21 mouse cellular contexts compared by ENCODE assay signal in genomic region chr3:94650409-94650808, GRCm38 (mm10). TPM values are rescaled to one million over a fixed set of nuclear protein-coding genes. Genes with fewer than 3 reads are reported as not detected.
A peak's percentile ranks its signal among the peaks of the same experiment; 100 is the strongest.
DNase-seq lines count a peak whose midpoint lies in the region; ATAC-seq and TF ChIP-seq lines count a peak whose summit lies in the region.
"Had no signal": no experiment of that assay in that cellular context is flagged by ENCODE, and none has a peak within 500 bp of the region (broad histone marks: within the 10 kb centered on the region; RNA-seq: fewer than 3 reads in every experiment).

No protein-coding gene starts in this region.

- no peaks in the 10 kb centered on the region for H3K36me3 ChIP-seq in intestine, embryonic 16.5 days (ENCODE audit: control insufficient read depth, insufficient read depth, low read length)
- no peaks in the 10 kb centered on the region for H3K36me3 ChIP-seq in intestine, embryonic 15.5 days
- no peaks in the 10 kb centered on the region for H3K36me3 ChIP-seq in intestine, postnatal 0 days (ENCODE audit: control insufficient read depth, insufficient read depth)
- H3K36me3 ChIP-seq in lung, postnatal 0 days (ENCODE audit: insufficient read depth, low read length), result no peaks in the 10 kb centered on the region
- no peaks in the 10 kb centered on the region for H3K36me3 ChIP-seq in forebrain, postnatal 0 days (ENCODE audit: insufficient read depth)
- H3K36me3 ChIP-seq: embryonic facial prominence, embryonic 12.5 days; hindbrain, embryonic 13.5 days had no signal

- no peak overlapping the region for H3K4me3 ChIP-seq in intestine, embryonic 16.5 days (ENCODE audit: low read length)
- H3K4me3 ChIP-seq in intestine, embryonic 15.5 days (replicated peaks), result no peak overlapping the region
- no peak overlapping the region for H3K4me3 ChIP-seq in intestine, postnatal 0 days (ENCODE audit: low read depth, low read length)
- no peak overlapping the region for H3K4me3 ChIP-seq in lung, postnatal 0 days (ENCODE audit: low read depth, low read length)
- no peak overlapping the region for H3K4me3 ChIP-seq in forebrain, postnatal 0 days (ENCODE audit: low read depth, low read length)
- H3K4me3 ChIP-seq: embryonic facial prominence, embryonic 12.5 days; hindbrain, embryonic 13.5 days had no signal

- 63% methylated on average over 7 of the region's 7 CpGs for whole genome bisulfite sequencing in intestine, embryonic 16.5 days
- 64% methylated on average over 7 of the region's 7 CpGs for WGBS in intestine, embryonic 15.5 days
- WGBS in intestine, postnatal 0 days, result 32% methylated on average over 7 of the region's 7 CpGs
- WGBS in lung, postnatal 0 days, result 49% methylated on average over 7 of the region's 7 CpGs
- WGBS in forebrain, postnatal 0 days, result 79% methylated on average over 7 of the region's 7 CpGs

- H3K4me1 ChIP-seq in intestine, embryonic 16.5 days (ENCODE audit: control insufficient read depth, insufficient read depth, low read length), result peaks cover 24% of the 10 kb centered on the region
- H3K4me1 ChIP-seq in intestine, embryonic 15.5 days (replicated peaks), result peaks cover 20% of the 10 kb centered on the region
- H3K4me1 ChIP-seq in intestine, postnatal 0 days (replicated peaks; ENCODE audit: control insufficient read depth, insufficient read depth, low read length), result peaks cover 12% of the 10 kb centered on the region
- H3K4me1 ChIP-seq in lung, postnatal 0 days (ENCODE audit: insufficient read depth, low read depth, low read length), result no peaks in the 10 kb centered on the region; the same call in 1 of the 2 replicates
- no peaks in the 10 kb centered on the region for H3K4me1 ChIP-seq in forebrain, postnatal 0 days (ENCODE audit: insufficient read depth)

- TF ChIP-seq EP300 in lung, postnatal 0 days (IDR thresholded peaks at IDR 0.05), result peak; percentile 91

- no peak overlapping the region for H3K9ac ChIP-seq in intestine, embryonic 16.5 days (ENCODE audit: low read depth, low read length)
- H3K9ac ChIP-seq in intestine, embryonic 15.5 days, result no peak overlapping the region
- H3K9ac ChIP-seq in intestine, postnatal 0 days (ENCODE audit: low read depth, low read length), result no peak overlapping the region
- no peak overlapping the region for H3K9ac ChIP-seq in lung, postnatal 0 days (replicated peaks; ENCODE audit: low read depth)
- no peak overlapping the region for H3K9ac ChIP-seq in forebrain, postnatal 0 days
- H3K9ac ChIP-seq: embryonic facial prominence, embryonic 12.5 days; hindbrain, embryonic 13.5 days had no signal

- H3K27me3 ChIP-seq in intestine, embryonic 16.5 days (replicated peaks; ENCODE audit: control insufficient read depth, insufficient read depth, low read length), result no peaks in the 10 kb centered on the region
- no peaks in the 10 kb centered on the region for H3K27me3 ChIP-seq in intestine, embryonic 15.5 days (replicated peaks)
- H3K27me3 ChIP-seq in intestine, postnatal 0 days (replicated peaks; ENCODE audit: control insufficient read depth, insufficient read depth, low read length), result no peaks in the 10 kb centered on the region
- H3K27me3 ChIP-seq in lung, postnatal 0 days (replicated peaks; ENCODE audit: insufficient read depth, low read length), result no peaks in the 10 kb centered on the region
- no peaks in the 10 kb centered on the region for H3K27me3 ChIP-seq in forebrain, postnatal 0 days (ENCODE audit: insufficient read depth, low read length)
- H3K27me3 ChIP-seq: embryonic facial prominence, embryonic 12.5 days; hindbrain, embryonic 13.5 days had no signal

- H3K4me2 ChIP-seq in intestine, embryonic 16.5 days (ENCODE audit: low read depth, low read length), result 0 out of 2 replicates have a peak overlapping the region, but pooled peaks have one; percentile 10
- H3K4me2 ChIP-seq in intestine, embryonic 15.5 days (replicated peaks), result no peak overlapping the region
- peak overlapping the region; percentile 32; the same call in 1 of the 2 replicates for H3K4me2 ChIP-seq in intestine, postnatal 0 days (replicated peaks; ENCODE audit: low read depth)
- H3K4me2 ChIP-seq in lung, postnatal 0 days (replicated peaks; ENCODE audit: low read depth, low read length), result no peak overlapping the region
- no peak overlapping the region for H3K4me2 ChIP-seq in forebrain, postnatal 0 days (ENCODE audit: low read depth)
- H3K4me2 ChIP-seq: embryonic facial prominence, embryonic 12.5 days; hindbrain, embryonic 13.5 days had no signal

- ATAC-seq in intestine, embryonic 16.5 days, result peak; percentile 7; the same call in 1 of the 2 replicates
- ATAC-seq in intestine, embryonic 15.5 days, result no peak
- ATAC-seq in intestine, postnatal 0 days, result peak; percentile 25; the same call in 1 of the 2 replicates
- peak; percentile 86 for ATAC-seq in lung, postnatal 0 days
- ATAC-seq in forebrain, postnatal 0 days, result no peak
- ATAC-seq: midbrain, embryonic 16.5 days had no signal

- DNase-seq in 3134 (ENCODE audit: extremely low read depth, insufficient read length, low spot score), result peak; percentile 29
- peak; percentile 93 for DNase-seq in lung, postnatal 0 days (ENCODE audit: low spot score)
- no peak for DNase-seq in forebrain, postnatal 0 days
- no peak for DNase-seq in layer of hippocampus, adult 11-12 months (ENCODE audit: low spot score)
- DNase-seq in c-Kit-positive CD71-positive TER-119-positive erythroid progenitor cells, embryonic 14.5 days (ENCODE audit: low spot score), result no peak
- DNase-seq: cerebellum, postnatal 25 days; gastrocnemius, postnatal 25 days had no signal

- H3K27ac ChIP-seq in intestine, embryonic 16.5 days (ENCODE audit: low read length), result no peak overlapping the region
- no peak overlapping the region for H3K27ac ChIP-seq in intestine, embryonic 15.5 days
- H3K27ac ChIP-seq in intestine, postnatal 0 days (ENCODE audit: low read depth, low read length), result no peak overlapping the region
- peak overlapping the region; percentile 91 for H3K27ac ChIP-seq in lung, postnatal 0 days (ENCODE audit: low read length)
- H3K27ac ChIP-seq in forebrain, postnatal 0 days (ENCODE audit: low read depth, low read length), result no peak overlapping the region
- H3K27ac ChIP-seq: embryonic facial prominence, embryonic 12.5 days; hindbrain, embryonic 13.5 days; macrophage had no signal

- TF ChIP-seq CTCF in intestine, postnatal 0 days (IDR thresholded peaks at IDR 0.05; ENCODE audit: low read depth), result no peak
- no peak for TF ChIP-seq CTCF in lung, postnatal 0 days (IDR thresholded peaks at IDR 0.05)
- TF ChIP-seq CTCF in forebrain, postnatal 0 days (IDR thresholded peaks at IDR 0.05; ENCODE audit: low read depth), result no peak

- no peaks in the 10 kb centered on the region for H3K9me3 ChIP-seq in intestine, embryonic 16.5 days (ENCODE audit: control insufficient read depth, low read length)
- H3K9me3 ChIP-seq in intestine, embryonic 15.5 days, result no peaks in the 10 kb centered on the region
- H3K9me3 ChIP-seq in intestine, postnatal 0 days (ENCODE audit: control insufficient read depth), result no peaks in the 10 kb centered on the region
- H3K9me3 ChIP-seq in lung, postnatal 0 days (ENCODE audit: low read length), result no peaks in the 10 kb centered on the region
- no peaks in the 10 kb centered on the region for H3K9me3 ChIP-seq in forebrain, postnatal 0 days (ENCODE audit: low read length)
- H3K9me3 ChIP-seq: embryonic facial prominence, embryonic 12.5 days; G1E; hindbrain, embryonic 13.5 days had no signal

RNA-seq across cellular contexts. Expression of gene Gm10972, which starts 7.5 kb away (rescaled TPM):
- not detected in 2 replicates for polyA plus RNA-seq in intestine, embryonic 16.5 days (2015; fragmentation: Nextera tagmentation; extraction: Ambion mirVana)
- polyA plus RNA-seq in intestine, embryonic 15.5 days (2015; fragmentation: Nextera tagmentation; extraction: Ambion mirVana), result not detected in 2 replicates
- not detected in 2 replicates for polyA plus RNA-seq in intestine, postnatal 0 days (2015; fragmentation: Nextera tagmentation; extraction: Ambion mirVana)
- not detected in 2 replicates for polyA plus RNA-seq in lung, postnatal 0 days (2015; fragmentation: Nextera tagmentation; extraction: Ambion mirVana)
- not detected in 2 replicates for total RNA-seq in forebrain, postnatal 0 days (2014; rRNA removed)
- polyA plus RNA-seq in forebrain, postnatal 0 days (2015; fragmentation: Nextera tagmentation; extraction: Ambion mirVana), result not detected in 2 replicates
- total RNA-seq: G1E; gastrocnemius, postnatal 25 days; left cerebral cortex, postnatal 25 days had no signal
- polyA plus RNA-seq: C2C12; embryonic facial prominence, embryonic 12.5 days; G1E; heart, embryonic 16.5 days; hindbrain, embryonic 13.5 days; large intestine, adult 2 months; macrophage; midbrain, embryonic 16.5 days; neural tube, embryonic 14.5 days; thymus, postnatal 0 days had no signal

RNA-seq across cellular contexts. Expression of gene Tuft1, which starts 8.3 kb away (rescaled TPM):
- 11.6 and 12.5 TPM in 2 replicates for polyA plus RNA-seq in intestine, embryonic 16.5 days (2015; fragmentation: Nextera tagmentation; extraction: Ambion mirVana)
- polyA plus RNA-seq in intestine, embryonic 15.5 days (2015; fragmentation: Nextera tagmentation; extraction: Ambion mirVana), result 10.2 and 11.6 TPM in 2 replicates
- 10.9 and 12.0 TPM in 2 replicates for polyA plus RNA-seq in intestine, postnatal 0 days (2015; fragmentation: Nextera tagmentation; extraction: Ambion mirVana)
- 16.9 and 19.5 TPM in 2 replicates for polyA plus RNA-seq in lung, postnatal 0 days (2015; fragmentation: Nextera tagmentation; extraction: Ambion mirVana)
- 6.5 and 7.6 TPM in 2 replicates for total RNA-seq in forebrain, postnatal 0 days (2014; rRNA removed)
- 4.0 and 5.7 TPM in 2 replicates for polyA plus RNA-seq in forebrain, postnatal 0 days (2015; fragmentation: Nextera tagmentation; extraction: Ambion mirVana)

RNA-seq across cellular contexts. Expression of gene Selenbp2, which starts 42.9 kb away (rescaled TPM):
- 7.0 and 7.1 TPM in 2 replicates for polyA plus RNA-seq in intestine, embryonic 16.5 days (2015; fragmentation: Nextera tagmentation; extraction: Ambion mirVana)
- 4.0 and 5.5 TPM in 2 replicates for polyA plus RNA-seq in intestine, embryonic 15.5 days (2015; fragmentation: Nextera tagmentation; extraction: Ambion mirVana)
- 2.7 and 2.9 TPM in 2 replicates for polyA plus RNA-seq in intestine, postnatal 0 days (2015; fragmentation: Nextera tagmentation; extraction: Ambion mirVana)
- polyA plus RNA-seq in lung, postnatal 0 days (2015; fragmentation: Nextera tagmentation; extraction: Ambion mirVana), result 7.8 and 8.5 TPM in 2 replicates
- total RNA-seq in forebrain, postnatal 0 days (2014; rRNA removed), result 0.62 and 1.2 TPM in 2 replicates
- polyA plus RNA-seq in forebrain, postnatal 0 days (2015; fragmentation: Nextera tagmentation; extraction: Ambion mirVana), result 0.52 TPM in 1 of 2 replicates, not detected in the other
- polyA plus RNA-seq: C2C12; embryonic facial prominence, embryonic 12.5 days; midbrain, embryonic 16.5 days; thymus, postnatal 0 days had no signal

Comparison
In these comparisons a context has a peak if more than half of its experiments do, and no peak if none do; other contexts are left out.
1. ATAC-seq: peak in intestine, embryonic 16.5 days (single experiment), intestine, postnatal 0 days (single experiment) and lung, postnatal 0 days (single experiment); none in intestine, embryonic 15.5 days (single experiment) and forebrain, postnatal 0 days (single experiment).
2. H3K4me2 ChIP-seq: peak in intestine, embryonic 16.5 days (single experiment) and intestine, postnatal 0 days (single experiment); none in intestine, embryonic 15.5 days (single experiment), lung, postnatal 0 days (single experiment) and forebrain, postnatal 0 days (single experiment).
3. DNase-seq: peak in 3134 (single experiment) and lung, postnatal 0 days (single experiment); none in forebrain, postnatal 0 days (single experiment), layer of hippocampus, adult 11-12 months (single experiment) and c-Kit-positive CD71-positive TER-119-positive erythroid progenitor cells, embryonic 14.5 days (single experiment).